Mouse (Mus musculus) testis, adult 2 months (tissue): ENCODE measurements around the gene Antxr2. TPM values are rescaled to one million over a fixed set of nuclear protein-coding genes. Genes with fewer than 3 reads are reported as not detected.

ENCODE experiments used
- H3K27ac ChIP-seq: fragments of 200-500 bp; 2 replicates; pipeline ENCODE4 v1.5.1; 2012; ENCODE audit warnings: low read depth, low read length; ENCODE audit not compliant: control insufficient read depth, insufficient read depth
- H3K27me3 ChIP-seq: fragments of 200-500 bp; 2 replicates; pipeline ENCODE4 v1.6.1; 2012; ENCODE audit warnings: mild to moderate bottlenecking, low read length, moderate library complexity; ENCODE audit not compliant: control insufficient read depth, insufficient read depth
- H3K36me3 ChIP-seq: fragments of 200-500 bp; 2 replicates; pipeline ENCODE4 v1.6.1; 2012; ENCODE audit warnings: mild to moderate bottlenecking, low read length; ENCODE audit not compliant: control insufficient read depth, insufficient read depth
- H3K4me1 ChIP-seq: fragments of 200-500 bp; 2 replicates; pipeline ENCODE4 v1.6.1; 2012; ENCODE audit warnings: low read length; ENCODE audit not compliant: control insufficient read depth, insufficient read depth
- H3K4me3 ChIP-seq: fragments of 200-500 bp; 2 replicates; pipeline ENCODE4 v1.5.1; 2012; ENCODE audit warnings: low read depth, mild to moderate bottlenecking, low read length, moderate library complexity, mixed read lengths; ENCODE audit not compliant: control insufficient read depth
- CTCF ChIP-seq: fragments of 200-500 bp; IDR thresholded peaks from 2 replicates; pipeline ENCODE4 v1.5.1; 2012; ENCODE audit warnings: low read depth, mild to moderate bottlenecking, inconsistent platforms, low read length, moderate library complexity; ENCODE audit not compliant: control insufficient read depth, insufficient read depth, insufficient replicate concordance
- POLR2A ChIP-seq: fragments of 200-500 bp; IDR thresholded peaks from 2 replicates; pipeline ENCODE4 v1.6.1; 2012; ENCODE audit warnings: low read depth, mild to moderate bottlenecking, inconsistent platforms, low read length, moderate library complexity; ENCODE audit not compliant: control insufficient read depth
- polyA plus RNA-seq: library from polyadenylated mRNA; depleted of rRNA; stranded (reverse); fragments of >200 nt; gene quantifications from 2 replicates; pipeline ENCODE4 v1.2.3, GENCODE M21; 2012

Gene Antxr2
- polyA plus RNA-seq, 1 experiment = 2.7 TPM

- TF ChIP-seq CTCF (no peak), POLR2A (no peak)
- Histone ChIP-seq H3K27me3 (no peaks in the 10 kb centered on the region), H3K4me3 (no peak overlapping the region), H3K4me1 (no peaks in the 10 kb centered on the region), H3K27ac (no peak overlapping the region), H3K36me3 (no peaks in the 10 kb centered on the region)
Measured at GRCm38 (mm10) chr5:97953241-97953920, 77.5 kb downstream of the Antxr2 start.

GRCm38 (mm10) chr5:97947261-97947660, 83.6 kb downstream of the Antxr2 start:
- no peaks in the 10 kb centered on the region for H3K36me3 ChIP-seq
- no peaks in the 10 kb centered on the region for H3K27me3 ChIP-seq
- no peaks in the 10 kb centered on the region for H3K4me1 ChIP-seq
- no peak overlapping the region for H3K4me3 ChIP-seq
- TF ChIP-seq POLR2A (no peak), CTCF (no peak)
- H3K27ac ChIP-seq = no peak overlapping the region

DNA sequence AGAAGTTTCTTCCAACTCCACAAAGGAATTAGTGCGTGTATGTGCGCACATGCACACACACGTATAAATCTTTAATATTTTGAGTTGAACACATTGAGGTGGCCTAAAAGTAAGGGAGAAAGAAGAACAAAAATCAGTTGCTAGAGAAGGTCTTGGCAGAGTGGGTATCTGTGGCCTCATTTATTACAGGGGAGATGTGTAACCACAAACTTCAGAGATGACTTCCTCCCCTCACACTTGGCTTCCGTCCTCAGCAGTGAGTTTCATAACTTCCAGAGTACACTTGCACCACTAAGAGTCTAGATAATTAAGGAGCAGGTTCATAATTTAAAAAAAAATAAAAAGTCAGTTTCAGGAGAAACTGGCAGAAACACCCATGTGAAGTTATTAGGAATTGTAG, 84.6 kb downstream of the Antxr2 start:
- Histone ChIP-seq H3K36me3 (no peaks in the 10 kb centered on the region), H3K27me3 (no peaks in the 10 kb centered on the region), H3K4me1 (no peaks in the 10 kb centered on the region), H3K27ac (no peak overlapping the region), H3K4me3 (no peak overlapping the region)
- TF ChIP-seq POLR2A (no peak), CTCF (no peak)

DNA sequence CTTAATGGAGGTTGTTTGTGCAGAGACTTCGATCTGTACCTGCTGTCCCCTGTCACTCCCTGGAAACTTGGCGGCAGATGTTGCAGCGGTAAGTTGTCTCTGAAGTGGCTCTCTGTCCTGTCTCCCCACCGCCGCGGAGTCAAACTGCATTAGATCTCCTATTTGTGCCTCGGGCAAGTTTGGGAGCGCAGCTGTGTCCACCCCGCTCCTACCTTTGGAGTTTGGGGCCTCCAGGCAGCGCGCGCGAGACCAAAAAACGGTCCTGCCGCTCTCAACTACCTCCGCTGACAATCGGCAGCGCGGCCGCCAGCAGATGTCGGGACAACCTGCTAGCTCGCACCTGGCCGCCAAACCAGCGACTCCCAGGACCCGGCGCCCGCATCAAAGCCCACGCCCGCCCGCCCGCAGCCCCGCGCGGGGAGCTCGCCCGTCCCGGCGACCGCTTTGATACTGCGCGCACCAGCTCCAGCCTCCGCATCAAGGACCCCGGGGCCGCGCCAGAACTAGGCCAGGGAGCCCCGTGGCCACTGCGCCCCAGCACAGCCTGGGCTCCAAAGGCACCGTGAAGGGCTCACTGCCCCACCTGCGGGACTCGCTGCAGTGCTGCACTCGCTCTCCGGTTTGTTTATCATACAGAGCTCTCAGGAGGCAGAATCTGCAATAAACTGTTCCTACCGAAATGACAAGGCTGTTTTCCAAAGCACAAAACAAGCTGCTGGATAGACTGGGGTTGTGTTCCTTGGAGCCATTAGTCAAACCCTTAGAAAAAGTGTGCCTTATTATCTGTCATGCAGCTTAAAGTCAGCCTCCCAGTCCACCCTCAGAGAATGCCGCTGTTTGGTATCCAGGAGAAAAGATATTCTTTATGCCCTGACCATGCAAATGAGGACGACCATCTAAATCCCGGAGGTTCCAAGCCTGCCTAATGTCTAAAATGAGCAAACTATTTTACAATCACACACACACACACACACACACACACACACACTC, 95.4 kb downstream of the Antxr2 start:
- TF ChIP-seq CTCF = no peak
- TF ChIP-seq POLR2A = no peak
- H3K27ac ChIP-seq = no peak overlapping the region
- H3K36me3 ChIP-seq = no peaks in the 10 kb centered on the region
- H3K27me3 ChIP-seq = no peaks in the 10 kb centered on the region; the same call in 1 of the 2 replicates
- peaks cover 7% of the 10 kb centered on the region for H3K4me1 ChIP-seq
- H3K4me3 ChIP-seq = peak overlapping the region; percentile 67

- no peak overlapping the region for H3K4me3 ChIP-seq
- TF ChIP-seq CTCF (no peak), POLR2A (no peak)
- no peaks in the 10 kb centered on the region for H3K27me3 ChIP-seq
- no peaks in the 10 kb centered on the region for H3K36me3 ChIP-seq
- H3K27ac ChIP-seq = no peak overlapping the region
- no peaks in the 10 kb centered on the region for H3K4me1 ChIP-seq
Measured at GRCm38 (mm10) chr5:97917654-97918053, 113.2 kb downstream of the Antxr2 start.

GRCm38 (mm10) chr5:97914890-97915289, 116.0 kb downstream of the Antxr2 start:
- no peak overlapping the region for H3K4me3 ChIP-seq
- H3K27me3 ChIP-seq = no peaks in the 10 kb centered on the region
- H3K27ac ChIP-seq = no peak overlapping the region
- TF ChIP-seq CTCF = no peak
- TF ChIP-seq POLR2A = no peak
- H3K4me1 ChIP-seq = no peaks in the 10 kb centered on the region
- H3K36me3 ChIP-seq = no peaks in the 10 kb centered on the region

DNA sequence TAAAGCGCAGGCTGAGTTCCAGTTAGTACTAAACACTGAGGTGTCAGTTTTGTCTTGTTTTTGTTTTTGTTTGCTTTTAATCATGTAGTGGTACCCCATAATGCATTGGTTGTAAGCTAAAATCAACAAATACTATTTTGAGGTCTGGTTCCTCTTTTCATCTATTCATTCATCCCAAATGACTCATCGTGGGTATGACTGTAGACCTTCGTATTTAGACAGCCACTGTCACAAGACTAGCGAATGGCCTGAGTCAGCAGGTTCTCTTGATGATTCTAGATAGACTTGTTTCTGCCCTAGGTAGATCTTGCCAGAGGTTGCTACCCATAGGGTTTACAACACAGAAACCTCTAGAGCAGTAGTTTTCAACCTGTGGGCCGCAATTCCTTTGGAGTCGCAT, 116.9 kb downstream of the Antxr2 start:
- no peaks in the 10 kb centered on the region for H3K36me3 ChIP-seq
- no peak overlapping the region for H3K4me3 ChIP-seq
- TF ChIP-seq CTCF (no peak), POLR2A (no peak)
- no peaks in the 10 kb centered on the region for H3K27me3 ChIP-seq
- H3K27ac ChIP-seq = no peak overlapping the region
- H3K4me1 ChIP-seq = no peaks in the 10 kb centered on the region
